In the genomic region with DNA sequence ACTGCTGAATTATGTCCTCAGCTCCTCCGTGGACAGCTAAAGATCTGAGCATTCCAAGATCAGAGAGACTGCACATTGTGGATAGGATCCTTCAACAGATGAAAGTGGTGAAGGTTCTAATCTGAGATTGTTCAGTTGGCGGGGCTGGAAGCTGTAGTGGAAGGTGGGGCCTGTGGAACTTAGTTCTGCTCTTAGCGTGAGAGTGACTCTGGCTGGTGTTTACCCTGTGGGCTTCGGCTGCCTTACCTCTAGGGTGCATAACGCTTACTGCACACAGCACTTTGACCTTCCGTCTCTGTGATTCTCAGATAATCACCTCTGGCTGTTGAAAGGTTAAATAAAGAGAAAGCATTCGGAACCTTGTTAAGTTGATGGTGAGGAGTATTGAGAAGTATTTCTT, we compare ENCODE assay signal across 14 mouse cellular contexts. TPM values are rescaled to one million over a fixed set of nuclear protein-coding genes. Genes with fewer than 3 reads are reported as not detected.
A peak's percentile ranks its signal among the peaks of the same experiment; 100 is the strongest.
DNase-seq lines count a peak whose midpoint lies in the region; ATAC-seq and TF ChIP-seq lines count a peak whose summit lies in the region.
"Had no signal": no experiment of that assay in that cellular context is flagged by ENCODE, and none has a peak within 500 bp of the region (broad histone marks: within the 10 kb centered on the region; RNA-seq: fewer than 3 reads in every experiment).

No protein-coding gene starts in this region.

- no peaks in the 10 kb centered on the region for H3K36me3 ChIP-seq in heart, embryonic 14.5 days (ENCODE audit: control insufficient read depth, insufficient read depth, low read length)
- no peaks in the 10 kb centered on the region for H3K36me3 ChIP-seq in lung, postnatal 0 days (ENCODE audit: insufficient read depth, low read length)
- H3K36me3 ChIP-seq in liver, embryonic 15.5 days (replicated peaks): peaks cover 4% of the 10 kb centered on the region; the same call in 1 of the 2 replicates
- H3K36me3 ChIP-seq: midbrain, embryonic 15.5 days; neural tube, embryonic 12.5 days had no signal

- TF ChIP-seq EP300 in lung, postnatal 0 days (IDR thresholded peaks at IDR 0.05): no peak

- H3K9me3 ChIP-seq in heart, embryonic 14.5 days (ENCODE audit: control insufficient read depth, low read length): no peaks in the 10 kb centered on the region
- no peaks in the 10 kb centered on the region for H3K9me3 ChIP-seq in lung, postnatal 0 days (ENCODE audit: low read length)
- H3K9me3 ChIP-seq in liver, embryonic 15.5 days (replicated peaks): no peaks in the 10 kb centered on the region
- H3K9me3 ChIP-seq: midbrain, embryonic 15.5 days; neural tube, embryonic 12.5 days had no signal

- H3K9ac ChIP-seq in heart, embryonic 14.5 days (ENCODE audit: low read length): peak overlapping the region; percentile 46
- H3K9ac ChIP-seq in lung, postnatal 0 days (replicated peaks; ENCODE audit: low read depth): no peak overlapping the region
- H3K9ac ChIP-seq in liver, embryonic 15.5 days: peak overlapping the region; percentile 1; the same call in 1 of the 2 replicates
- H3K9ac ChIP-seq: midbrain, embryonic 15.5 days; neural tube, embryonic 12.5 days had no signal

- TF ChIP-seq CTCF in lung, postnatal 0 days (IDR thresholded peaks at IDR 0.05): no peak

- DNase-seq in heart, postnatal 36 days: no peak
- DNase-seq in lung, postnatal 0 days (ENCODE audit: low spot score): no peak
- DNase-seq in lung, postnatal 36 days: no peak
- no peak for DNase-seq in right cerebral cortex, postnatal 4 days
- no peak for DNase-seq in right cerebral cortex, postnatal 25 days
- DNase-seq: cerebellum, adult 2 months; embryo, embryonic 11 days; lung, postnatal 4 days; spleen, adult 18-20 months; thymus, adult 2 months had no signal

- H3K4me2 ChIP-seq in heart, embryonic 14.5 days (ENCODE audit: low read length): peak overlapping the region; percentile 52
- 0 out of 2 replicates have a peak overlapping the region, but pooled peaks have one; percentile 0 for H3K4me2 ChIP-seq in lung, postnatal 0 days (replicated peaks; ENCODE audit: low read depth, low read length)
- peak overlapping the region; percentile 45 for H3K4me2 ChIP-seq in liver, embryonic 15.5 days
- H3K4me2 ChIP-seq: midbrain, embryonic 15.5 days; neural tube, embryonic 12.5 days had no signal

- WGBS in heart, embryonic 14.5 days: 17% methylated on average over 7 of the region's 7 CpGs
- WGBS in lung, postnatal 0 days: 39% methylated on average over 7 of the region's 7 CpGs
- WGBS in liver, embryonic 15.5 days (ENCODE audit: insufficient replicate concordance): 27% methylated on average over 7 of the region's 7 CpGs

- ATAC-seq in heart, embryonic 14.5 days (ENCODE audit: insufficient number of reproducible peaks, insufficient read depth, low FRiP score, low read depth): peak; percentile 47; the same call in 1 of the 2 replicates
- peak; percentile 69 for ATAC-seq in lung, postnatal 0 days
- ATAC-seq in liver, embryonic 15.5 days (ENCODE audit: insufficient read depth): peak; percentile 72
- ATAC-seq: midbrain, embryonic 15.5 days had no signal

- H3K27me3 ChIP-seq in heart, embryonic 14.5 days (ENCODE audit: control insufficient read depth, insufficient read depth, low read length): no peaks in the 10 kb centered on the region
- H3K27me3 ChIP-seq in lung, postnatal 0 days (replicated peaks; ENCODE audit: insufficient read depth, low read length): no peaks in the 10 kb centered on the region
- no peaks in the 10 kb centered on the region for H3K27me3 ChIP-seq in liver, embryonic 15.5 days
- H3K27me3 ChIP-seq: midbrain, embryonic 15.5 days; neural tube, embryonic 12.5 days had no signal

- intact Hi-C loops in heart, postnatal 36 days (cut with DNase I): no loop called here

- peak overlapping the region; percentile 41 to 46; a peak in 3 of 4 replicates for H3K27ac ChIP-seq in heart, embryonic 14.5 days (replicated peaks in 1 of 2; ENCODE audit: control insufficient read depth in 1 of 2, insufficient read depth in 1 of 2, low read depth in 2 of 2, low read length in 2 of 2)
- H3K27ac ChIP-seq in lung, postnatal 0 days (ENCODE audit: low read length): no peak overlapping the region
- H3K27ac ChIP-seq in liver, embryonic 15.5 days (replicated peaks): peak overlapping the region; percentile 65; the same call in 1 of the 2 replicates
- H3K27ac ChIP-seq: midbrain, embryonic 15.5 days; neural tube, embryonic 12.5 days had no signal

- H3K4me1 ChIP-seq in heart, embryonic 14.5 days (ENCODE audit: control insufficient read depth in 2 of 2, insufficient read depth in 2 of 2, low read length in 2 of 2): peaks cover 10 to 48% of the 10 kb centered on the region in 2 experiments
- H3K4me1 ChIP-seq in lung, postnatal 0 days (ENCODE audit: insufficient read depth, low read depth, low read length): peaks cover 14% of the 10 kb centered on the region; the same call in 1 of the 2 replicates
- H3K4me1 ChIP-seq in liver, embryonic 15.5 days (replicated peaks): peaks cover 53% of the 10 kb centered on the region

- H3K4me3 ChIP-seq in heart, embryonic 14.5 days (ENCODE audit: control insufficient read depth in 1 of 2, insufficient read depth in 1 of 2, low read depth in 1 of 2, low read length in 2 of 2): peak overlapping the region in 1 of 2 experiments; percentile 14; a peak in 2 of 4 replicates
- no peak overlapping the region for H3K4me3 ChIP-seq in lung, postnatal 0 days (ENCODE audit: low read depth, low read length)
- 0 out of 2 replicates have a peak overlapping the region, but pooled peaks have one; percentile 8 for H3K4me3 ChIP-seq in liver, embryonic 15.5 days (replicated peaks)
- H3K4me3 ChIP-seq: midbrain, embryonic 15.5 days; neural tube, embryonic 12.5 days had no signal

RNA-seq across cellular contexts. Expression of a gene that starts 6.6 kb away (rescaled TPM):
- 30.2 and 33.9 TPM in 2 replicates for polyA plus RNA-seq in heart, embryonic 14.5 days (2014; fragmentation: Nextera tagmentation; extraction: Ambion mirVana)
- 10 to 100 TPM; 15.0 to 15.2 TPM for total RNA-seq in heart, postnatal 36 days (2021)
- 35.5 and 43.7 TPM in 2 replicates for polyA plus RNA-seq in lung, postnatal 0 days (2015; fragmentation: Nextera tagmentation; extraction: Ambion mirVana)
- polyA plus RNA-seq in liver, embryonic 15.5 days (2015; fragmentation: Nextera tagmentation; extraction: Ambion mirVana): 17.6 and 19.3 TPM in 2 replicates

Comparison
In these comparisons a context has a peak if more than half of its experiments do, and no peak if none do; other contexts are left out.
1. H3K4me2 ChIP-seq: peak in every context shown above with its lines; median percentile 52 in heart, embryonic 14.5 days; 45 in liver, embryonic 15.5 days; 0 in lung, postnatal 0 days.